Mouse (Mus musculus): Measurements from ENCODE around the gene 4930518I15Rik. TPM values are rescaled to one million over a fixed set of nuclear protein-coding genes. Genes with fewer than 3 reads are reported as not detected.
"Not testable (repeated sequence)": the region's sequence is repeated elsewhere in the genome, so short reads cannot be mapped to it uniquely, and the experiment has no call there.

The 4930518I15Rik gene
- total RNA-seq, 2 experiments from 2014 or later: 1.9 to 2.4 TPM

- no peak for ATAC-seq (ENCODE audit: poor library complexity, severe bottlenecking)
Observed at GRCm38 (mm10) chr2:156879541-156879940, 21.8 kb upstream of the 4930518I15Rik start.

DNA sequence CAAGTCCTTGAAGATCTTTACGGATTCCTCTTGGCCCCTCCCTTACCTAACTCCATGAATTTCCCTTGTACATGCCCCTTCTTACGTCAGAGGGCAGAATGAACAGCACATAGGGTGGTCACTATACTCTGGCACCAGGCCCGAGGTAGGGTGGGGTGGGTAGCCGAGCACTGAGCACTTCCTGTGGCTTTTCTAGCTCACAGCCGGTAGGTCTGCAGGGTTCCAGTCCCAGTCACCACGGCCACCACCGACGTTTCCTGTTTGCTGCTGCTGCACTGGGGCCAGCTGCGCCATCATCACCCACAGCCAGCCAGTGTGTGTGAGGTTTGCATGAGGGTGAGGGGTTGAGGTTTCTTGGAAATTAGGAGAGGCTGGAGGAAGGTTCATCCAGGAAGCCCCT is 20.0 kb upstream of the 4930518I15Rik start:
- peak; percentile 70 for ATAC-seq (ENCODE audit: poor library complexity, severe bottlenecking)

DNA sequence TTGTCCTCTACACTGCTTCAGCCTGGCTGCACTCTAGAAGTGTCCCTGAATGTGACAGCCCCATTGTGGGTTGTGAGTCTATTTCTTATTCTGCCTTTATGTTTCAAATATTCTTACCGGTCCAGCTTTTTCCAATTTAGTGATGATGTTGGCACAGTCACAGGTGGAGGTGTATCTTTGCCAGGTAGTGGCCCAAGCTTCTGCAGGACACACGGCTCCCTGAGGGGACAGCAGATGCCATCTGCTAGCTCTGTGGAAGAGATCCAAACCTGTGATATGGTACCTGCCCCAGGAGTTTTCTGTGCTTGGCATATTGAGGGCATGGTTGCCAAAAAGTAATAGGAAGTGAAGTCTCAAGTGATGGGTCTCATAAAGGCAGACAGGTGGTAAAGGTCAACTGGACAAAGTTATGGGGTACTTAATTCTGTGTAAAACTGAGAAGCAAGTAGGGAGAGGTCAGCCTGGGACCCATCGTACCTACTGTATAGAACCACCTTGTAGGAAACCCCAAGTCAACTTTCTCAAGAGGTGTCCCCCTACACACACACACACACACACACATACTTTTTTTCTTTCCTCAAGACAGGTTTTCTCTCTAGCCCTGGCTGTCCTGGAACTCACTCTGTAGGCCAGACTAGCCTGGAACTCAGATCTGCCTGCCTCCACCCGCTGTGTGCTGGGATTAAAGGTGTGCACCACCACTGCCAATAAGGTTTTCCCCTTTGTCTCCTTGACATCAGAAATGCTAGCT is 17.2 kb upstream of the 4930518I15Rik start:
- ATAC-seq (ENCODE audit: poor library complexity, severe bottlenecking): no peak

DNA sequence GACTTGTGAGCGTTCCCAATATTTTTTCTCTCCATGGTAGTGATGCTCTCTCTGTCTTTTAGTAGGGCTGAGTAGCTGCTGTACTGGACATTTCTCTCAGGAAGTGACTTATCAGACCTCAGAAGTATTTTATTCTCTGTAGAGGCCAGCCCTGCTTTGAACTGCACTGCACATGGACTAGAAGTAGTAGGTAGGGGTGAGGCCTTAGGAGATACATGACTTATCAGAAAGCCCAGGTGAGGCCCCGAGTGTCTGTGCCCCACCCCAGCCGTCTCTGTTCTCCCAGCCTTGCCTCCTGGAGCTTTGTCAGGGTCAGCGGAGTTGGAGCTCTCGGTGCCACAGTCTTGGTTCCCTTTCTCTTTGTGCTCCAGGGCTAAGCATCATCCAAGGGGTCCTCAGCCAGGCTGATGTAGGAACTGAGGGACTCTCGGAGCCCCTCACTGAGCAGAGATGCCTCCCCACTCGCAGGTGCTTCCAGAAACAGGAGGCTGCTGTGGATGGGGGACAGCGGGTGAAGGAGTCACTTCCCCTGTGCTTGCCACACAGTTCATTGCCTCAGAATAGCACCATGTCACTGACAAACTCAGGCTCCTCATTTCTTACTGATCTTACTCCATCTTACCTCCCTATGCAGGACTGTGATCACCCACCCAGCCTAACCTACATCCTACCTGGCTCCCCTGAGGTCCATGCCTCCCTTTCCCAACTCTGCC is 16.5 kb upstream of the 4930518I15Rik start:
- ATAC-seq (ENCODE audit: poor library complexity, severe bottlenecking): peak; percentile 63

DNA sequence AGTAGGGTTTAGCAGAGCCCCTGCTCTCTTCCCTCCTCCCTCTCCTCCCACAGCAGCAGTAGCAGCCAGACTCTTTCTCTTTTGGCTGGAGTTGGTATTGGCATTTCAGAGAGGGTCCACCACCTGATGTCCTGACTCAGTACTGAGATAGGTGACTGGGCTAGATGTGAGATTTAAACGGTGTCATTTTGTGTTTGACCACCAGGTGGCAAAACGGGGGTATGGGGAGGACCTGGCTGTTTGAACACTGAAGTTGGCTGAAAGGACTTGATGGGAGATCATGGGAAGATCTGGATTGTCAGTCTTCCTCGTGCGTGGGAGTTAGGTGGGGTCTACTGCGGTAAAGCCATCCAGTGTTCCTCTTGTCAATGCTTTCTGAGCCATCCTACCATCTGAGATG is 15.9 kb upstream of the 4930518I15Rik start:
- ATAC-seq (ENCODE audit: poor library complexity, severe bottlenecking): peak; percentile 73

- ATAC-seq (ENCODE audit: poor library complexity, severe bottlenecking): no peak
Observed at GRCm38 (mm10) chr2:156870519-156870918, 12.8 kb upstream of the 4930518I15Rik start.

GRCm38 (mm10) chr2:156869554-156869953 is 11.8 kb upstream of the 4930518I15Rik start:
- ATAC-seq (ENCODE audit: poor library complexity, severe bottlenecking): no peak

- ATAC-seq (ENCODE audit: poor library complexity, severe bottlenecking): no peak
Observed at GRCm38 (mm10) chr2:156868994-156869393, 11.2 kb upstream of the 4930518I15Rik start.

- no peak for ATAC-seq (ENCODE audit: poor library complexity, severe bottlenecking)
Observed at GRCm38 (mm10) chr2:156864481-156864880, 6.7 kb upstream of the 4930518I15Rik start.

DNA sequence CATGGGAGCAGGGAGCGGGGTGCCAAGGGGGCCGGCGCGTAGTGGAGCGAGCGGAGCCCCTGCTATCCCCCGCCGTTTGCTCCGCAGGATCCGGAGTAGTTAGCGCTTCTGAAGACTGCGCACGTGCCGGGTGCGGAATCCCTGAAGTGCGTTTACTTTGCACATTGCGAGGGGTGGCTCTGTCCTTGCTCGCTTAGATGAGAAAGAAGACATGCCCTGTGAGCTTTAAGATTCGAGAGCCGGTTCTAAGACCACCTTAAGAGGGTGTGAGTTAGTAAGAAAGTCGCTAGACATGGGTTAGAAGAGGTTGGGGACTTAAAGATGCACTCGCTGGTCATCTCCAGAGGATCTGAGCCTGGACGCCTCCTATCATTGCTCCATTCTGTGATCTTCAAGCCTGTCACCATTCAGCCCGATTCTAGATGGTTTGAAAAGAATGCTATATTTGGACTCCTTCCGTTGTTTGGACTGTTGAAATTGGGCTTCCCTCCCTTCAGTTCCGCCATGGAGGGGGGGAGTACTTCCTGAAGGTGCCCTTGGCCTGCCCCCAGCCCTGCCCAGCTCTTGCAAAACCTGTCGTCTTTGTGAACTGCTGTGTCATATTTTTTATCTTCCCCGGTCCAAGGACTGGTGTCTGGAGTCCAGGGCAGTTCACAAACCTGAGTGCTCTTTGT is 5.9 kb upstream of the 4930518I15Rik start:
- ATAC-seq (ENCODE audit: poor library complexity, severe bottlenecking): peak; percentile 74

GRCm38 (mm10) chr2:156862772-156863486 is 5.2 kb upstream of the 4930518I15Rik start, which contains the start of gene Rab5if:
Gene Rab5if (plus strand): TSS chr2:156863128.
- ATAC-seq (ENCODE audit: poor library complexity, severe bottlenecking): peak; percentile 83

GRCm38 (mm10) chr2:156862041-156862717 is 4.4 kb upstream of the 4930518I15Rik start:
- ATAC-seq (ENCODE audit: poor library complexity, severe bottlenecking): no peak

- no peak for ATAC-seq (ENCODE audit: poor library complexity, severe bottlenecking)
Observed at GRCm38 (mm10) chr2:156858671-156859070, 925 bp upstream of the 4930518I15Rik start.

GRCm38 (mm10) chr2:156857385-156857791 is 358 bp downstream of the 4930518I15Rik start:
- ATAC-seq (ENCODE audit: poor library complexity, severe bottlenecking): peak; percentile 81

DNA sequence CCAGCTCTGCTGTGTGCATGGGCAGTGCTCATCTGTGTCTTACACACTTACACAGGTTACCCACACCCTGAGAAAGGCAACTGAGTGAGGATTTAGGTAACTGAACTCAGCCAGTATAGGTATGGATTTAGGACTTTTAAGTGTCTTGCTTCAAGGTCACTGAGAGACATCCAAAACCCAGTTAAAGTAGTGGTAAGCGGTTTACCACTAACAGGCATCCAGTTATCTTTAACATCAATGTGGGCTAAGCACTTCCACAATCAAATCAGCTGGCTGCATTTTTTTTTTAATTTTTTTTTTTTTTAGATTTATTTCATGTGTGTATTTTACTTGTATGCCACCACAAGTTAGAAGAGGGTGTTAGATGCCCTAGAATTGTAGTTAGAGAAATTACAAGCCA is 1.4 kb downstream of the 4930518I15Rik start:
- no peak for ATAC-seq (ENCODE audit: poor library complexity, severe bottlenecking)

- not testable (repeated sequence) for ATAC-seq (ENCODE audit: poor library complexity, severe bottlenecking)
Observed at GRCm38 (mm10) chr2:156853999-156854771, 3.6 kb downstream of the 4930518I15Rik start.

DNA sequence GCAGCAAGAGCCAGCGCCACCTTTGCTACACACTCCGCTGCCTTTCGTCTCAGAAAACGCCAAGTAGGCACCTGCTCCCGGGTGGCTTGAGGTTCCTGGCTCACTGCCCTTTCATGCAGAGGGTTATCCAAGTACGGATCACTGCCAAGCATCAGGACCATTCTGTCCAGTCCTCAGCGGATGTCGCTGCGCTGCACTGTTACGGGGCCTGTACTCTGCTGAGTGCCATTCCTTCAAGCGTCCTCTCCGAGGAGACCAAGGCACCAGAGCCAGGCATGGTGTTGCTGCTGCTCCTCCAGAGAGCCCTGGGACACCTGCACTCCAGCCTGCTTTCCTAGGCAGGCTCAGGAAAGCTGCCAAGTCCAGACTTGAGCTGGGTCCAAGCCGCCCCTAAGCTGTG is 4.2 kb downstream of the 4930518I15Rik start:
- ATAC-seq (ENCODE audit: poor library complexity, severe bottlenecking): not testable (repeated sequence)

DNA sequence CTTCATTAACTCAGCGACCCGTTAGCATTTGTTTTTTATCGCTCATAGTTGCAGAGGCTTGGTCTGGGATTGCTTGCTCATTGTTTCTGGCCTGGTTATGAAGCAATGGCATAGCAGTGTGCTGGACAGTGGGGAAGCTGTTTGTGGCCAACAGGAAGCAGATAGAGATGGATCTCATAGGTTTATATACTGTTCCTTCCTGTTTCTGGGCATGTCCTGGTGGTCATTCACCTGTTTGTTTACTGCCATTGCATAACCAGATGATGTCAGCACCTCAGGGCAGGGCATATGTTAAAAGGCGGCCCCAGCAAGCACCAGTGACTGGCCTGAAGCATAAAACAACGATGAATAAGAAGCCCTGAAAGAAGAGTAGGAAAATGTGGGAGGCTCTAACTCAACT is 7.2 kb downstream of the 4930518I15Rik start:
- ATAC-seq (ENCODE audit: poor library complexity, severe bottlenecking): peak; percentile 95

- no peak for ATAC-seq (ENCODE audit: poor library complexity, severe bottlenecking)
Observed at GRCm38 (mm10) chr2:156848526-156849182, 9.1 kb downstream of the 4930518I15Rik start.

Measured in megakaryocyte, adult 5-6 weeks (primary cell).